Mouse (Mus musculus) kidney, adult 18-20 months (tissue): ENCODE data around the gene Atp6v0a4.

Experiments used
- DNase-seq: peaks from one replicate; pipeline ENCODE4 v3.0.0; 2021

Gene Atp6v0a4

GRCm38 (mm10) chr6:38072137-38072796 lies 52.1 kb downstream of the Atp6v0a4 start:
- DNase-seq, result peak; percentile 69

GRCm38 (mm10) chr6:38071256-38071655 lies 53.1 kb downstream of the Atp6v0a4 start:
- no peak for DNase-seq

- peak; percentile 52 for DNase-seq
These were observed 58.2 kb downstream of the Atp6v0a4 start for GRCm38 (mm10) chr6:38066215-38066614.

- no peak for DNase-seq
These were observed 58.8 kb downstream of the Atp6v0a4 start for GRCm38 (mm10) chr6:38065501-38066122.

- DNase-seq, result no peak
These were observed 59.3 kb downstream of the Atp6v0a4 start for GRCm38 (mm10) chr6:38065122-38065500.

GRCm38 (mm10) chr6:38064621-38065020 lies 59.8 kb downstream of the Atp6v0a4 start:
- DNase-seq, result no peak

GRCm38 (mm10) chr6:38058805-38059204 lies 65.6 kb downstream of the Atp6v0a4 start:
- DNase-seq, result no peak

- DNase-seq, result peak; percentile 54
These were observed 68.7 kb downstream of the Atp6v0a4 start for GRCm38 (mm10) chr6:38055471-38056330.

GRCm38 (mm10) chr6:38049601-38050000 lies 74.8 kb downstream of the Atp6v0a4 start:
- DNase-seq, result no peak

GRCm38 (mm10) chr6:38048800-38049561 lies 75.4 kb downstream of the Atp6v0a4 start:
- DNase-seq, result no peak

GRCm38 (mm10) chr6:38048003-38048402 lies 76.4 kb downstream of the Atp6v0a4 start:
- DNase-seq, result no peak

- DNase-seq, result no peak
These were observed 77.5 kb downstream of the Atp6v0a4 start, which contains the start of gene Svopl for GRCm38 (mm10) chr6:38046838-38047237. Gene Svopl (minus strand): TSS chr6:38046996.

- no peak for DNase-seq
These were observed 91.4 kb downstream of the Atp6v0a4 start for GRCm38 (mm10) chr6:38032801-38033566.

- no peak for DNase-seq
These were observed 92.4 kb downstream of the Atp6v0a4 start for GRCm38 (mm10) chr6:38031924-38032540.

- no peak for DNase-seq
These were observed 96.2 kb downstream of the Atp6v0a4 start for GRCm38 (mm10) chr6:38028205-38028604.

- no peak for DNase-seq
These were observed 96.6 kb downstream of the Atp6v0a4 start for GRCm38 (mm10) chr6:38027771-38028170.

- no peak for DNase-seq
These were observed 101.1 kb downstream of the Atp6v0a4 start for GRCm38 (mm10) chr6:38023284-38023683.

GRCm38 (mm10) chr6:38021406-38021805 lies 103.0 kb downstream of the Atp6v0a4 start:
- no peak for DNase-seq

- no peak for DNase-seq
These were observed 111.6 kb downstream of the Atp6v0a4 start for GRCm38 (mm10) chr6:38012829-38013228.

GRCm38 (mm10) chr6:38007459-38007858 lies 116.9 kb downstream of the Atp6v0a4 start:
- DNase-seq, result peak; percentile 43
